Mouse (Mus musculus): ENCODE data around the gene Nfe2.

GRCm38 (mm10) chr15:103216052-103216451 is 42.2 kb downstream of the Nfe2 start:
- TF ChIP-seq POLR2A (IDR thresholded peaks at IDR 0.05; ENCODE audit: control insufficient read depth, low read depth, low read length): no peak
- no peak for TF ChIP-seq CTCF (IDR thresholded peaks at IDR 0.05; ENCODE audit: control insufficient read depth, insufficient read depth, insufficient replicate concordance, low read depth, low read length)

Measured in testis, adult 2 months (tissue).